Mouse (Mus musculus) CH12.LX (cell line): ENCODE measurements around the gene Fgf14.

ENCODE experiments used
- CHD2 ChIP-seq: IDR thresholded peaks from 2 replicates; pipeline ENCODE4 v1.6.1; 2011; ENCODE audit warnings: low read length, improper control_type of control experiment
- HCFC1 ChIP-seq: IDR thresholded peaks from 2 replicates; pipeline ENCODE4 v1.6.1; 2012; ENCODE audit warnings: low read depth, mild to moderate bottlenecking, inconsistent platforms, low read length, improper control_type of control experiment
- KAT2A ChIP-seq: IDR thresholded peaks from 2 replicates; pipeline ENCODE4 v1.6.1; 2012; ENCODE audit warnings: low read length, improper control_type of control experiment, inconsistent platforms; ENCODE audit not compliant: insufficient replicate concordance
- MAFK ChIP-seq: IDR thresholded peaks from 2 replicates; pipeline ENCODE4 v1.6.1; 2011; ENCODE audit warnings: low read length, improper control_type of control experiment; ENCODE audit not compliant: insufficient replicate concordance
- NELFE ChIP-seq: IDR thresholded peaks from 2 replicates; pipeline ENCODE4 v1.6.1; 2011; ENCODE audit warnings: low read depth, low read length, improper control_type of control experiment
- POLR2A ChIP-seq: IDR thresholded peaks from 2 replicates; pipeline ENCODE4 v1.6.1; 2011; ENCODE audit warnings: low read depth, mild to moderate bottlenecking, improper control_type of control experiment, low read length

DNA sequence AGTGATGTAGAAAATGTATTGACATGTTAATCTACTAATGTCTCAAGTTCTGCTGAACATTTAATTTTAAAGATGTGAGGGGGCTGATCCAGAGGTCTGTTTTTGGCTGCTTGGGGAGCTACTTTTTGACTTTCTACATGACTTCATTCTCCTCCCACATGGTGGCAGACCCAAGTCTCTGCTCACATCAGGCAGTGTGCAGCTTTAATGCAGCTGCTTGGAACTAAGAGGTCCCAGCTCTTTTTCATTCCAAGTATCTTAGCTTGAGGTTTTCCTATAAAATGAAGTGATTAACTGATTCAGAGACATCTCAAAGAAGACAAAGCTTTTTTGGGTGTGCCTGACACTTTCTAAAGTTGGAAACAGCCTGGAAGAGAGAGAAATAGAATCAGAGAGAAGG lies 232.1 kb downstream of the Fgf14 start:
- TF ChIP-seq NELFE (no peak), MAFK (no peak), POLR2A (no peak), HCFC1 (no peak), CHD2 (no peak), KAT2A (no peak)
